Mouse (Mus musculus): ENCODE measurements around the gene Cdh3. TPM values are rescaled to one million over a fixed set of nuclear protein-coding genes. Genes with fewer than 3 reads are reported as not detected.

The Cdh3 gene
- total RNA-seq, 2 experiments from 2014 or later, result 0.30 to 0.50 TPM

DNA sequence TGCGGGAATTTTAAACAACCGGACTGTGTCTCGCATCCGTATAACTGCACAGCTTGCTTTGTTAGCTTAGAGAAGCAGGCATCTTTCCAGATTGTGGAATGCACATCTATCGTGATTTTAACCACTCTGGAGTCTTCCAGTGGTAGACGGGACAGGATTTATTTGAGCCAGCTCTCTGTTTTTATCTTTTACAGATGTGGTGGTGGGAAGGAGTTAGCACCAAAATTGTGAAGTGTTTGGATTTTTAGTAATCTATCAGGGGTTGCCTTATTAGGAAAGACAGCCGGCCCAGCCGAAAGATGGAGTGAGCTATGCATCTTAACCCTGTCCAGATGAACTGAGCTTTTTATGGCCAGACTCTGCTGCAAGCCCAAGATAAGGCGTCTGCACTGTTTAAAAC is 11.2 kb downstream of the Cdh3 start:
- DNase-seq (ENCODE audit: low spot score in 2 of 2), result no peak
- intact Hi-C loops (cut with DNase I), result no loop called here

DNA sequence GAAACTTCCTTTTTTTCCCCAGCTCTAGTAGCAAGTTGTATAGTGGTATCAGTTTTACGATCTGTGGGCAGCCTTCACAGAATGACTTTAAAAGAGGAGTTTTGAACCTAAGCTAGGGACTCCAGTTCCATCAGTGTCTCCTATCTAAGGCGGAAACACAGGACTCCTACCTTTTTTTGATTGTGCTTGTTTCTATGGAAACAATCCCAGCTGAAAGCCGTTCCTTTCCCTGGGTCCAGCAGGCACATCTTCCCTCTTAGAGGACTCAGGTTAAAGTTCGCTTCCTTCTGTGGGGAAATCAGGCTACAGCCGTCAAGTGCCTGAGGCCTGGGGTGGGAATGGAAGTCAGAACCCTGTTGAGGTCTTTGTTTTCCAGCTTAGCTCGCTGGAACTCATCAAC is 16.0 kb downstream of the Cdh3 start:
- no peak for DNase-seq (ENCODE audit: low spot score in 2 of 2)
- intact Hi-C loops (cut with DNase I), result no loop called here

DNA sequence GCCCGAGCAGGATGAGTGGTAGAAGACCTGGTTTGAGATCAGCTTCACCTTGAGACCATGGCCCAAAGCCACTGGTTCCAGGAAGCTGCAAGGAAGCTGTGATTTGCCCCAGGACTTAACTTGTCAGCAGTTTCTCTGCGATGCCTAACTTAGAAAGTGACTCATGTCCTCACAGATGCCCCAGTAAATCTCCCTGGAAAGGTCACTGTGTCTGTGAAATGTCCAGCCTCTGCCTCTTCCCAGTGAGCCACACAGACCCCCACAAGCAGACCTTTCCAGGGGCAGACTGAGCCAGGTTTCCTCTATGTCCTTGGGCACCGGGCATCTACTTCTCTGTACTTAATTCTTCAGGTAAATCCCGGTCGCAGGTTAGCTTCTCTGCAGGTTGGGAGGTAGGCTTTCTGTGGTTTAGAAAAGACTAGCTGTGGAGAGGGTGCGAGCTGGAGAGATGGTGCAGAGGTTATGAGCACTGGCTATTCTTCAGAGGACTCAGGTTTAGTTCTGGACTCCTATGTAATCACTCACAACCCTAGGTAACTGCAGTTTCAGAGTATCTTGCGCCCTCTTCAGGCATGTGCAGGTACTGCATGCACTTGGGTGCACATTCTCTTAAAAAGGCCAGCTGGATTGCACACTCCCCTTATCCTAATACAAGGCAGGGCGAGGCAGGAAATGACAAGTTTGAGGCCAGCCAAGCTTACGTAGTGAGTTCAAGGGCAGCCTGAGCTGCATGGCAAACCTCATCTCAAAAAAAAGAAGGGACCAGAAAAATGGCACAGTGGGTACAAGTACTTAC is 16.7 kb downstream of the Cdh3 start:
- intact Hi-C loops (cut with DNase I), result no loop called here
- no peak for DNase-seq (ENCODE audit: low spot score in 2 of 2)

DNA sequence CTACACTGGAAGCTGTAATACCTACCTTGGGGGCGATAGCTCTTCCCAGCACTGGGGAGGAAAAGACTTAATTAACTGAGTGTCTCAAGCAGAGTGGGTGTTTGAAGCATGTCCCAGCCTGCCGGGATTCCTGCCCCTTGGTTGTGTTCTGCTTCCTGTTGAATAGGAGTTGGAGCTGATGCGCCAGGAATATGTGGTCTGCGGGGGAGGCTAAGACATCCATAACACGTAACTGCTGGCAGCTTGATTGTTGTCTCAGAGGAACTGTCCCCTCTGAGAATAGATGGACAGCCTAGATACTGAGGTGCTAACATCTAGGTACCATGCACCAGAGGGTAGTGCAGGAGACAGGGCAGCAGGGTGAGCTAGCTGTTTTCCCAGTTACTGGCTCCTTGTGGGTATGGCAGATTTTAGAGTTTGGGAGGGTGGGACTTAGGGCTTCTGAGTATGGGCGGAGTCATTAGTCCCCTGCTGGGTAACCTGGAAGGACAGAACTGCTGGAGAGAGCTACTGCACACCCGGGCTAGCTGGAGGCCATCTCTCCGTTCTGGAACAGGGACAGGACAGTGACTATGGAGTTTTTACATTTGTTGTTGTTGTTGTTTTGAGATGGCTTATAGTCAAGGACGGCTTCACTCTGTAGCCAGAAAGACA is 18.0 kb downstream of the Cdh3 start:
- intact Hi-C loops (cut with DNase I), result no loop called here
- DNase-seq (ENCODE audit: low spot score in 2 of 2), result no peak

DNA sequence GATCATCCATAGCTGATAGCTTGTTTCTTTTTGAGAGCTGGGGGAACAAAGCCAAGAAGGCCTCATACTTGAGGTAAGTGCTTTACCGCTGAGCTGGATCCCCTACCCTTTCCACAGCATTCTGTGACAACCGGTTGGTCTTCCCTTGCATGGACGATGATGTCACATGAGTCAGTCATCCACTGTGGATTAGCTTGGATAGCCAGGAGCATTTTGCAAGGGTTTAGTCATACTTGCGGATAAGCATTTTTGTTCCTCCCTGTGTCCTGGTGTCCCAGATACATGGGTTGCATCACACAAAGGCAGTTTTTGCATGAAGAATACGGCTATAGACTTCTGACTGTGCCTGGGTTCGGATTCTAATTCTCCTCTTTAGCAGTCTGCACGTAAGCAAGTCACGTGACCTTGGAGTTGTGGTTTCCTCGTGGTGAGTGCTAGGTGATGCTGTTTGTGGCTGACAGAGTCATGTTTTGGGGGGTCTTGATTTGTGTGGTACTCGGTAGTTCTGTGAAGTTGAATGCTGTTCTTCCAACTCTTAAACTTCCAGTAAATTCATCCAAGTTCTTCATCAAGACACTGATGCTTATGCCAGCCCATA is 19.3 kb downstream of the Cdh3 start:
- no peak for DNase-seq (ENCODE audit: low spot score in 2 of 2)
- intact Hi-C loops (cut with DNase I), result loop anchor here (5.0 kb wide), 1 partner anchor 98 kb away; no protein-coding TSS in a partner anchor

- DNase-seq (ENCODE audit: low spot score in 2 of 2), result no peak
- intact Hi-C loops (cut with DNase I), result loop anchor here (5.0 kb wide), 1 partner anchor 98 kb away; no protein-coding TSS in a partner anchor
Observed at GRCm38 (mm10) chr8:106530566-106530965, 19.9 kb downstream of the Cdh3 start.

- no peak for DNase-seq (ENCODE audit: low spot score in 2 of 2)
- intact Hi-C loops (cut with DNase I), result loop anchor here (5.0 kb wide), 1 partner anchor 101 kb away; no protein-coding TSS in a partner anchor
Observed at GRCm38 (mm10) chr8:106533709-106534108, 23.0 kb downstream of the Cdh3 start.

DNA sequence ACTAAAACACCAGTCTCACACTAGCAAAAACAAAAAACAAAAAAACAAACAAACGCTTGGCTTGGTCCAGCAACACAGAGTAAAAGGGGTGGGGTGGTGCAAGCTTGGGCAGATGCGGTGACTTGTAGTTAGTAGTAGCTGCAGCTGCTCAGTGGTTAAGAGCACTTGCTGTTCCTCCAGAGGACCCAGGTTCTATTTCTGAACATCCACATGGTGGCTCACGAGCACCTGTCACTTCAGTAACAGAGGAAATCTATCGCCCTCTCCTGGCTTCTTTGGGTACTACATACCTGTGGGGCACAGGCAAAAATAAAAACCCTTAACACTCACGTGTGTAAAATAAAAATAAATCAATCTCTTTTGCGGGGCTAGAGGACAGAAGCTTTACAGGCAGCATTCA is 23.8 kb downstream of the Cdh3 start:
- DNase-seq (ENCODE audit: low spot score in 2 of 2), result peak in 1 of 2 experiments; percentile 7
- intact Hi-C loops (cut with DNase I), result loop anchor here (5.0 kb wide), 1 partner anchor 102 kb away; no protein-coding TSS in a partner anchor

GRCm38 (mm10) chr8:106535448-106535847 is 24.8 kb downstream of the Cdh3 start:
- DNase-seq (ENCODE audit: low spot score in 2 of 2), result no peak
- intact Hi-C loops (cut with DNase I), result no loop called here

DNA sequence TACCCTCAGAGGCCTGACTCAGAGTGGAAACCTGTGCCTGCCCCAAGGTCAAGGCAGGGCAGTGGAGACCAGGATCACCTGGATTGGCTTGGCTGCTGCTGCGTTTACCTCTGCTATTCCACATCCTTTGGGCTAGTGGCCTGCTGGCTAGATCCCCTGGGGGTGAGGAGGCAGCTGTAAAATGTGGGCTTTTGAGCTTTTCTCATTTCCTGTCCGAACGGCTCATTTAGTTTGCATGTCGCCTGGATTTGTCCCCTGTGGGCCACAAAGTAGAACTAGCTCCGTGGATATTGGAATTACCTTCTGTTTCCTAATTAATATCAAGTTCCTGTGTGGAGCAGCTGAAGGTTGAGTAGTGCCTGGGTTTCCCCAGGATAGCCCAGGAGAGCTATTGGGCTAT is 28.5 kb downstream of the Cdh3 start:
- DNase-seq (ENCODE audit: low spot score in 2 of 2), result no peak

DNA sequence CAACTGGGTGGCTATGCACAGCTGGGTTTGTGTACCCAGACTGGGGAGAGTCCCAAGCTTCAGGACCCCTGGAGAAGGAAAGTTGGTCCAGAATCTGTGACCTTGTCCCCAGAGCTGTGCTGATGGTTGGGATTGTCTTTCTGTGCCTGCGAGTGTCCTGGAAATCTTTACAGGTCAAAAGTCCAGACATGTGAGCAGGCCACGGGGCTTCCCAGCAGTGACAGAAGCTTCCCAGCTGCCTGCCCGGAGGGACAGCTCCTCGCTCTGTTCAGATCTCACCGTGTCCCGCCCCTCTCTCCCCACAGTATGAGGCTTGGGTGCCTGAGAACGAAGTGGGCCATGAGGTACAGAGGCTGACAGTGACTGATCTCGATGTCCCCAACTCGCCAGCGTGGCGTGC is 30.3 kb downstream of the Cdh3 start:
- intact Hi-C loops (cut with DNase I), result loop anchor here (10.0 kb wide), 1 partner anchor 296 kb away; no protein-coding TSS in a partner anchor
- no peak for DNase-seq (ENCODE audit: low spot score in 2 of 2)

More for the DNA sequence above, 28.5 kb downstream of the Cdh3 start:
- intact Hi-C loops (cut with DNase I), result no loop called here

GRCm38 (mm10) chr8:106543043-106543442 is 32.4 kb downstream of the Cdh3 start:
- intact Hi-C loops (cut with DNase I), result loop anchor here (10.0 kb wide), 1 partner anchor 298 kb away; no protein-coding TSS in a partner anchor
- DNase-seq (ENCODE audit: low spot score in 2 of 2), result no peak

DNA sequence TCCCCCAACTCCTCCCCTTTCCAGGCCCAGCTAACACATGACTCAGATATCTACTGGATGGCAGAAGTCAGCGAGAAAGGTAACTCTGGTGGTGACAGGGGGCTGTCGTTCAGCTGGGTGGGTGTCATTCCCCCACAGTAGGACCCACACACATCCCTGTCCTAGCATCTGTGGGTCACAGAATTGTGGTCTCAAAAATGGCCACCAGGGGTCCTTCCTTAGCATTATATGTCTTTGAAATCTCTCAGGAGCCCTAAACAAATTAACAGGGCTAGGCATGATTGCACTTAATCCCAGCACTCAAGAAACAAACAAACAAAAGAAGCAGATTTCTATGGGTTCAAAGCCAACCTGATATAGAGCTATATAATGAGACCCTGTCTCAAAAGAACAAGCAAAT is 34.5 kb downstream of the Cdh3 start:
- intact Hi-C loops (cut with DNase I), result loop anchor here (10.0 kb wide), 1 partner anchor 300 kb away; no protein-coding TSS in a partner anchor
- DNase-seq (ENCODE audit: low spot score in 2 of 2), result no peak

- DNase-seq (ENCODE audit: low spot score in 2 of 2), result no peak
- intact Hi-C loops (cut with DNase I), result loop anchor here (10.0 kb wide), 1 partner anchor 302 kb away; no protein-coding TSS in a partner anchor
Observed at GRCm38 (mm10) chr8:106546746-106547145, 36.1 kb downstream of the Cdh3 start.

DNA sequence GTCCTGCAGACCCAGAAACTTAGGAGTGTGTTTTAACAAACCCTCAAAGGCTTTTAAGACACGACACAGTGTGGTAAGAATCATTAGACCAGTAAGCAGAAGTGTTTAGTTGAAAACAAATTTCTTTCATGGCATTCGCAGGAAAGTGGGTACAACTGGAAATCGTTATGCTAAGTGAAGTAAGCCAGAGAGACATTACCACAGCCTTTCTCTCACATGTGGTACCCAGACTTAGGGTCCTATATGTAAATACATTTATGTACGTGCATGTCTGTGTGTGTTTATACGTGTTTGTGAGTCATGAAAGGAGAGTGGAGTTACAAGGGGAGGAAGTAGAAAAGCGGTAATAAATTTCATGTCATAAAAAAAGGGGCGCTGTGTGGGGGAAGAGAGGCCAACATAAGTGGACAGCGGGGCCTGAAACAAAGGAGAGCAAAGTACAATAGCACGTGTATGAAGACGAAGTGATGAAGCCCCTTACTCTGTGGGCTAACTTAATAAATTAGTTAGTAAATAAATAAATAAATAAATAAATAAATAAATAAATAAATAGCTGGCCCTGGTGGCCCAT is 37.8 kb downstream of the Cdh3 start:
- DNase-seq (ENCODE audit: low spot score in 2 of 2), result no peak
- intact Hi-C loops (cut with DNase I), result loop anchor here (10.0 kb wide), 1 partner anchor 304 kb away; no protein-coding TSS in a partner anchor

DNA sequence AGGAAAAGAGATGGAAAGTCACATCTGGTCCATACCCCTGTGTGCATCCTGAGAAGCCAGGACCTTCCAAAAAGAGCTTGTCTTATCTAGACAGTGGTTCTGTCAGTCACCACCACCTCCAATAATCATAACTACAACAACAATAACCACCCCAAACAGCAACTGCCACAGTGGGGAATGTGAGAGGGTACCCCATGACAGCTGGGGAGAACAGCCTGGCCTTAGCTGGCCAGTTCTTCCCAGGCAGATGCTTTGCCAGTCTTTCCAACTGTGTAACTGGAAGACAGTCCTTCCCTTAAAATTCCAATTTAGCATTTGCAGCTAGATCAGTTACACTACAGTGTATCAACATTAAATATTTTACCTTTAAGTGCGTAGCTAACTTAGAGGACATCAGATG is 40.2 kb downstream of the Cdh3 start:
- intact Hi-C loops (cut with DNase I), result no loop called here
- no peak for DNase-seq (ENCODE audit: low spot score in 2 of 2)

DNA sequence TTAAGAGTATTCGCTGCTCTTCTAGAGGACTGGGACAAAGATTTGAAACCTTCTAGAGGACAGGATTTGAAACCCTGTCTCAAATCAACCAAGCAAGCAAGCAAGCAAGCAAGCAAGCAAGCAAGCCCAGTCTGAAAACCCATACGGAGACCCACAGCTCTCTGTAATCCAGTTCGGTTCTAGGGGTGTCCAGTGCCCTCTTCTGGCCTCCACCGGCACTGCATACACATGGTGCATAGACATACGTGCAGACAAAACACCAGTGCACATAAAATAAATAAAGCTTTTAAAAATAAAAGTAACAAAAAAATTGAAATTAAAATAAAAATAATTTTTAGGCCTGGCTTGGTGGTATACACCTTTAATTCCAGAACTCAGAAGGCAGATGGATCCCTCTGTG is 43.3 kb downstream of the Cdh3 start:
- intact Hi-C loops (cut with DNase I), result no loop called here
- DNase-seq (ENCODE audit: low spot score in 2 of 2), result no peak

DNA sequence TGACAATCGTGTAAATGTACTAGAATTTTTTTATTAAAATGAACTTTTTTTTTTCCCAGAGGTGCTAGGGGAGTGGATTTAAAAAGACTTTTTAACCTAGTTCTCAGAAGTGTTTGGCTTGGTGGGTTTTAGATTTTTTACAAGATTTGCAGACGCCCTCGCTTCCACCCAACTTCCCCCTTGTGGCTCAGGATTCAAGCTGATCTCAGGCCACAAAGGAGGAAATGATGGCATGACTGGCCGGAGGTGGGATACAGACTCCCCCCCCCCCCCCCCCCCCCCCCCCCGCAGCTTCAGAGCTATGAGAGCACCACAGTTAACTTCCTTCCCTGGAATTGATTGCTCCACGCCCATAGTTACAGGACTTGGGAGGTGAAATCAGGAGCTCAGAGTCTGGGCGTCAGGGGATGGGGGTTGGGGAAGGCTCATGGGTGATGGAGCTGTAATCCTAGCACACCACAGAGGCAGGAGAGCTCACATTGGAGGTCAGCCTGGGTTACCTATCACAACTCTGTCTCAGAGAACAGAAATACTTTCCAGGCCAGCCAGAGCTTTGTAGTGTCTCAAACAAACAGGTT is 45.5 kb downstream of the Cdh3 start:
- DNase-seq (ENCODE audit: low spot score in 2 of 2), result no peak
- intact Hi-C loops (cut with DNase I), result no loop called here

DNA sequence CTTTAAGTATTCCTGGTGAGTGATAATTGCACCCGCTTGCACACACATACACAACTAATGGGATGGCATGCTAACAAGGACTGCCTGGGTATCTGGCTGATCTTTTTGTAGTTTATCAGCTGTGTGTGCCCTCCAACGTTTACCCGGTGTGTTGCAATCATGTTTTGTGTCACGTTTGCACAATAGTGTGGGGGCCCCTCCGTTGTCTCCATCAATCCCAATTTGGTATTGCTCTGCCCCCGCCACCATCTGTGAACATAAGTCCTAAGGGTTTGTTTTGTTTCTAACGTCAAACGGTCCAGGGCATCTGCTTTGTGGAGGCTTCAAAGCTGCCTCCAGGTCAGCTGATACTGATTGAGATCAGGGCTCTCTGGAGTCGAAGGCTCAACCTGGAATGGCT is 49.2 kb downstream of the Cdh3 start:
- DNase-seq (ENCODE audit: low spot score in 2 of 2), result no peak
- intact Hi-C loops (cut with DNase I), result loop anchor here (5.0 kb wide), 1 partner anchor 87 kb away; no protein-coding TSS in a partner anchor
